Mouse (Mus musculus): ENCODE data around the gene Dglucy.

DNA sequence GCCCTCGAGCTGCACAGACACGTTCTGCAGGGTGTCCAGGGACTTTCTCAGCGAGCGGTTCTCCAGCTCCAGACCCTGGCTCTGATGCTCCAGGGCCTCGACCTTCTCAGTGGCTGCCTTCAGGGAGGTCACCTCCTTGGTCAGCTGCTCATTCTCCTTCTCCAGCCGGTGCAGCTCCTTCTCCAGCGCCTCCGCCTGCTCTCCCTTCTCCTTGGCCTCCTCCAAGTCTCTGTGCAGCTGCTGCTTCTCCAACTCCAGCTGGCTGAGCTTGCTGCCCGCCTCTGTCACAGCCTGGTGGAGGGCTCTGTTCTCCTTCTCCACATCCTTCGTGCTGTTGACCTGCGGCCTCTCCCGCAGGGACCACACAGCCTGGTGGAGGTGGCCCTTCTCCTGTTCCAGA is 166.6 kb downstream of the Dglucy start:
- TF ChIP-seq POLR2A (IDR thresholded peaks at IDR 0.05; ENCODE audit: borderline replicate concordance, control insufficient read depth, low read depth, low read length) (no peak), CTCF (IDR thresholded peaks at IDR 0.05; ENCODE audit: control insufficient read depth, insufficient read depth, low read length) (no peak)

All from bone marrow, adult 2 months (tissue).